Mouse (Mus musculus): ENCODE measurements around the gene Syne4. TPM values are rescaled to one million over a fixed set of nuclear protein-coding genes. Genes with fewer than 3 reads are reported as not detected.

The Syne4 gene
- polyA plus RNA-seq, 1 experiment from 2014 or later, result 13.0 TPM

DNA sequence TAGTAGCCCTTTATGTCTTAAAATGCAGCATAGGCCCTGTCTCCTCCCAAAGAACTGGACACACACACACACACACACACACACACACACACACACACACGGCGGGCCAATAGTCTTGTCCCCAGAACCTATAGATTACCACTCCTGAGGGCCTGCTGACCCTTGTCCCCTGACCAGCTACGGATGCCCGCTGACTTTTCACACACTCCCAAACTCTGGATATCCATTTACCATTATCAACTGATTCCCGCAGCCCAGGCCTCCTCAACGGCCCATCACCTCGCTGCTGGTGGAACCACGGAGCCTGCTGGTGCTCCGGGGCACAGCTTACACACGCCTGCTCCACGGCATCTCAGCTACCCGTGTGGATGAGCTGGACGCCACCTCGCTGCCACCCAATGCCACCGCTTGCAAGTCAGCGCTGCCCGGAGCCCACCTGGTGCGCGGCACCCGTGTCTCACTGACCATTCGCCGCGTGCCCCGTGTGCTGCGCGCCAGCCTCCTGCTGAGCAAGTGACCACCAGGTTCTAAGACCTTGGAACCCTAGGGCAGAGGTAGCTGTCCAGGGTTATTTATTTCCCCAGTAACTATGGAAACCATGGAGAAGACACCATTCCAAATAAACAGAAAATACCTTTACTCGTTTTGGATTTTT lies 814 bp upstream of the Syne4 start:
- Histone ChIP-seq H3K27me3 (ENCODE audit: control insufficient read depth, insufficient read depth, low read length) (no peaks in the 10 kb centered on the region), H3K4me2 (ENCODE audit: low read length) (no peak overlapping the region), H3K9ac (ENCODE audit: low read length) (no peak overlapping the region), H3K27ac (replicated peaks in 1 of 2; ENCODE audit: control insufficient read depth in 1 of 2, insufficient read depth in 1 of 2, low read depth in 2 of 2, low read length in 2 of 2) (no peak overlapping the region), H3K36me3 (ENCODE audit: control insufficient read depth, insufficient read depth, low read length) (peaks cover 14% of the 10 kb centered on the region; the same call in 1 of the 2 replicates), H3K4me3 (ENCODE audit: control insufficient read depth in 1 of 2, insufficient read depth in 1 of 2, low read depth in 1 of 2, low read length in 2 of 2) (no peak overlapping the region), H3K4me1 (ENCODE audit: control insufficient read depth in 2 of 2, insufficient read depth in 2 of 2, low read length in 2 of 2) (peaks cover 12 to 18% of the 10 kb centered on the region in 2 experiments; a peak in 3 of 4 replicates), H3K9me3 (ENCODE audit: control insufficient read depth, low read length) (no peaks in the 10 kb centered on the region)
- WGBS, result 46% methylated on average over 27 of the region's 27 CpGs
- no peak for ATAC-seq (ENCODE audit: insufficient number of reproducible peaks, insufficient read depth, low FRiP score, low read depth)

DNA sequence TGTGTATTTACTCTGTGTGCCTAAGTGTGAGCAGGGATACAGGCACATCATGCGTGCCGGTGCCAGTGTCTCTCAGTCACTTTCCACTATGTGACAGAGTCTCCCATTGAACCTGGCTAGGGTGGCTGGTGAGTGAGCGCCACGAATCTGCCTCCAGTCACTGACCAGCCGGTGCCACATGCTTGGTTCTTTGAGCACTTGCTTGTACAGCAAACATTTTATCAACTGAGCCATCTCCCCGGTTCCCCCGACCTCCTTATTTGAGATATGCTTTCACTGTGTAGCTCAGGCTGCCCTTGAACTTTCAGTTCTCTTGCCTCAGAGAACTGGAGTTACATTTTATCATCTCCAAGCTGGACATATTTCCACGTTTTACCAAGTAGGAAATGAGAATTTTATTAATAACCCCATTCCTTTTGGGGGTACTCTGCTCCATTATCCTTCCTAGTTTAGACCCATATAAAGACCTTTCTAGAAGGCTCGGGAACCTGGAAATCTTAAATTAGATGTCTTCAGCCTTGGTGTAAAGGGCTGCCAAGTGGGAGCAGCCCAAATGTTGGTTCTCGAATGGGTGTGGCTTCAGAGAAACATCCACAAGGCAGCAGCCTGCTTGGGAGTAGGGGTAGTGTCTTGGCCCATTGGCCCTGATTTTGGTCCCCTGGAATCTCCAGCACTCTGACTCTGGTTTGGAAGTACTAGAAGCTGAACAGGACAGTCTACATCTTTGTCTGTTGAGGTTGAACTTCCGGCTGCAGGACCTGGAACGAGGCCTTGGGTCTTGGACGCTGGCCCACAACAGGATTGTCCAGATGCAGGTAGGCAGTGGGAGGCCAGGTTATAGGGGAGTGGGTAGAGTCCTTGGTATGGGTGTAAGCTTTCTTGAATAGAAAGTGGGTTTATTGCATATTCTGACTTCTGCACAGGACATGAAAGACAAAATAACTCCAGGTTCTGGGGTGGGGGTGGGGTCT lies 1.2 kb downstream of the Syne4 start:
- H3K4me2 ChIP-seq (ENCODE audit: low read length), result no peak overlapping the region
- no peak for ATAC-seq (ENCODE audit: insufficient number of reproducible peaks, insufficient read depth, low FRiP score, low read depth)

GRCm38 (mm10) chr7:30318142-30318541 lies 3.5 kb downstream of the Syne4 start:
- Histone ChIP-seq H3K4me1 (ENCODE audit: control insufficient read depth in 2 of 2, insufficient read depth in 2 of 2, low read length in 2 of 2) (peaks cover 9 to 21% of the 10 kb centered on the region in 2 experiments), H3K9ac (ENCODE audit: low read length) (no peak overlapping the region), H3K27ac (replicated peaks in 1 of 2; ENCODE audit: control insufficient read depth in 1 of 2, insufficient read depth in 1 of 2, low read depth in 2 of 2, low read length in 2 of 2) (no peak overlapping the region), H3K4me2 (ENCODE audit: low read length) (no peak overlapping the region), H3K36me3 (ENCODE audit: control insufficient read depth, insufficient read depth, low read length) (0 out of 2 replicates have a peak, but pooled peaks cover under 1% of the 10 kb centered on the region), H3K9me3 (ENCODE audit: control insufficient read depth, low read length) (no peaks in the 10 kb centered on the region), H3K4me3 (ENCODE audit: control insufficient read depth in 1 of 2, insufficient read depth in 1 of 2, low read depth in 1 of 2, low read length in 2 of 2) (no peak overlapping the region), H3K27me3 (ENCODE audit: control insufficient read depth, insufficient read depth, low read length) (no peaks in the 10 kb centered on the region)
- 81% methylated on average over 3 of the region's 3 CpGs for WGBS
- no peak for ATAC-seq (ENCODE audit: insufficient number of reproducible peaks, insufficient read depth, low FRiP score, low read depth)

More for the DNA sequence above, 1.2 kb downstream of the Syne4 start:
- Histone ChIP-seq H3K27me3 (ENCODE audit: control insufficient read depth, insufficient read depth, low read length) (no peaks in the 10 kb centered on the region), H3K4me3 (ENCODE audit: control insufficient read depth in 1 of 2, insufficient read depth in 1 of 2, low read depth in 1 of 2, low read length in 2 of 2) (no peak overlapping the region), H3K27ac (replicated peaks in 1 of 2; ENCODE audit: control insufficient read depth in 1 of 2, insufficient read depth in 1 of 2, low read depth in 2 of 2, low read length in 2 of 2) (no peak overlapping the region), H3K4me1 (ENCODE audit: control insufficient read depth in 2 of 2, insufficient read depth in 2 of 2, low read length in 2 of 2) (peaks cover 6 to 8% of the 10 kb centered on the region in 2 experiments; a peak in 3 of 4 replicates), H3K9me3 (ENCODE audit: control insufficient read depth, low read length) (no peaks in the 10 kb centered on the region), H3K36me3 (ENCODE audit: control insufficient read depth, insufficient read depth, low read length) (peaks cover 14% of the 10 kb centered on the region; the same call in 1 of the 2 replicates), H3K9ac (ENCODE audit: low read length) (no peak overlapping the region)
- WGBS, result 75% methylated on average over 13 of the region's 13 CpGs

DNA sequence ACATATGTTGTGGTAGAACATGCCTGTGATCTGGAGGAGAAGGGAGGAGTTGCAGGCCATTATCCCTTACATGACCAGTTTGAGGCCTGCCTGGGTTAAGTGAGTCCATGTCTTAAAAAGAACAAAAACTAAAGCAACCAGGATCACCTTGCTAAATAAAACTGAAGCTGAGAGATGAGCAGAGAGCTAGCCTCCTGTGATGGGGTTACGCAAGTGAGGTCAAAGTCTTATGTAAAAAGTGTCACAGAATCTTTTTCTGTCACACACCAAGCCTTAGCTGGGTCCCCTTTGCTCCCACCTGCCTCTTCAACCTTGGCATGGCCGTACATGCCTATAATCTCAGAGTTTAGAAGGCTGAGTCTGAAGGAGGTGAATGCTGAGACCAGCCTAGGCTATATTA lies 6.3 kb downstream of the Syne4 start:
- Histone ChIP-seq H3K4me2 (ENCODE audit: low read length) (peak overlapping the region; percentile 89), H3K4me1 (ENCODE audit: control insufficient read depth in 2 of 2, insufficient read depth in 2 of 2, low read length in 2 of 2) (peaks cover 3 to 14% of the 10 kb centered on the region in 2 experiments; a peak in 3 of 4 replicates), H3K4me3 (ENCODE audit: control insufficient read depth in 1 of 2, insufficient read depth in 1 of 2, low read depth in 1 of 2, low read length in 2 of 2) (peak overlapping the region in 1 of 2 experiments; percentile 80; a peak in 2 of 4 replicates), H3K27me3 (ENCODE audit: control insufficient read depth, insufficient read depth, low read length) (no peaks in the 10 kb centered on the region), H3K36me3 (ENCODE audit: control insufficient read depth, insufficient read depth, low read length) (no peaks in the 10 kb centered on the region), H3K9ac (ENCODE audit: low read length) (peak overlapping the region; percentile 93), H3K27ac (replicated peaks in 1 of 2; ENCODE audit: control insufficient read depth in 1 of 2, insufficient read depth in 1 of 2, low read depth in 2 of 2, low read length in 2 of 2) (0 out of 4 replicates have a peak overlapping the region, but pooled peaks of 1 of the 2 experiments have one; percentile 92), H3K9me3 (ENCODE audit: control insufficient read depth, low read length) (no peaks in the 10 kb centered on the region)
- ATAC-seq (ENCODE audit: insufficient number of reproducible peaks, insufficient read depth, low FRiP score, low read depth), result no peak
- WGBS, result 81% methylated on average over 2 of the region's 2 CpGs

GRCm38 (mm10) chr7:30321539-30322284 lies 7.1 kb downstream of the Syne4 start, which contains the start of gene E130208F15Rik:
TSS of gene E130208F15Rik (plus strand) at chr7:30321740.
- Histone ChIP-seq H3K4me3 (ENCODE audit: control insufficient read depth in 1 of 2, insufficient read depth in 1 of 2, low read depth in 1 of 2, low read length in 2 of 2) (peak within 1 kb of the TSS; percentile 80 to 83), H3K4me2 (ENCODE audit: low read length) (peak within 1 kb of the TSS; percentile 89), H3K36me3 (ENCODE audit: control insufficient read depth, insufficient read depth, low read length) (no peaks in the 10 kb centered on the region), H3K4me1 (ENCODE audit: control insufficient read depth in 2 of 2, insufficient read depth in 2 of 2, low read length in 2 of 2) (peaks cover 3 to 14% of the 10 kb centered on the region in 2 experiments; a peak in 3 of 4 replicates), H3K27ac (replicated peaks in 1 of 2; ENCODE audit: control insufficient read depth in 1 of 2, insufficient read depth in 1 of 2, low read depth in 2 of 2, low read length in 2 of 2) (peak within 1 kb of the TSS; percentile 88 to 92), H3K9ac (ENCODE audit: low read length) (peak within 1 kb of the TSS; percentile 93), H3K27me3 (ENCODE audit: control insufficient read depth, insufficient read depth, low read length) (no peaks in the 10 kb centered on the region), H3K9me3 (ENCODE audit: control insufficient read depth, low read length) (no peaks in the 10 kb centered on the region)
- peak; percentile 38 for ATAC-seq (ENCODE audit: insufficient number of reproducible peaks, insufficient read depth, low FRiP score, low read depth)
- WGBS, result under 1% methylated on average over 63 of the region's 63 CpGs

DNA sequence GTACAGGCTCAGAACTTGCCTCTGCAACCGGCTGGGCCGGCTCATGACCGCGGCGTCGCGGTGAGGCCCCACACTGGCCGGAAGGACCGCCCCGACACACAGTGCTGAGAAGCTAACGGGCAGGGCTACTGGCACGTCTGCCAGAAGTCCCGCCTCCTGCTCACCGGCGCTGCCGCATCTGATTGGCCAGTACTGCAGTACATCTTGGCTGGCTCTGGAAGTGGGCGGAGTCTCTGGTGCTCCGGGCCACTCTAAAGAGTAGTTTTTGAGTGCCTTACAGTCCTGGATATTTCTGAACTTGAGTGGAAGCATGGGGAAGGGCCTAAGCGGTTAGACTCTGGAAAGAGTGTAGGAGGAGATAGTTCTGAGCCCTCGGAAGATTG lies 7.7 kb downstream of the Syne4 start:
- H3K9me3 ChIP-seq (ENCODE audit: control insufficient read depth, low read length), result no peaks in the 10 kb centered on the region
- H3K9ac ChIP-seq (ENCODE audit: low read length), result peak overlapping the region; percentile 93
- H3K4me3 ChIP-seq (ENCODE audit: control insufficient read depth in 1 of 2, insufficient read depth in 1 of 2, low read depth in 1 of 2, low read length in 2 of 2), result peak overlapping the region; percentile 80 to 83
- WGBS, result under 1% methylated on average over 20 of the region's 20 CpGs
- peak overlapping the region; percentile 89 for H3K4me2 ChIP-seq (ENCODE audit: low read length)
- peaks cover 6 to 19% of the 10 kb centered on the region in 2 experiments for H3K4me1 ChIP-seq (ENCODE audit: control insufficient read depth in 2 of 2, insufficient read depth in 2 of 2, low read length in 2 of 2)
- H3K27me3 ChIP-seq (ENCODE audit: control insufficient read depth, insufficient read depth, low read length), result no peaks in the 10 kb centered on the region
- no peaks in the 10 kb centered on the region for H3K36me3 ChIP-seq (ENCODE audit: control insufficient read depth, insufficient read depth, low read length)
- H3K27ac ChIP-seq (replicated peaks in 1 of 2; ENCODE audit: control insufficient read depth in 1 of 2, insufficient read depth in 1 of 2, low read depth in 2 of 2, low read length in 2 of 2), result peak overlapping the region; percentile 88 to 92
- peak; percentile 98 for ATAC-seq (ENCODE audit: insufficient number of reproducible peaks, insufficient read depth, low FRiP score, low read depth)

DNA sequence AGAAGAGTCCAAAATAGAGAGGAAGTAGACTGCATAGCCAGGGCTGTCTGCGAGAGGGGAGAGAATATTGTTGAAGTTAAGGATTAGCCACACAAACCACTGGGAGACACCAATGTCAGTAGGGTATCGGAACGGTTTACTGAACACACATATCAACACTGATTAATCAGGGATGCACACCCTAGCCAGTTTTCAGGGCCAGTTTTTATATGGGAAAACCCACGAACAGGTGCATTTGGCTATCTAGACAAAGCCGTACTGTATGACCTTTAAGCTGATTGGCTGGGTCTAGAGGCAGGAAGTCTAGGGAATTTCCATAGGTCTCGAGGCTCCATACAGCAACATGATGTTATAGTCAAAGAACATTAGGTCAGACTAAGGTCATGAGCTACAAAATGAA lies 8.3 kb downstream of the Syne4 start:
- no peak for ATAC-seq (ENCODE audit: insufficient number of reproducible peaks, insufficient read depth, low FRiP score, low read depth)
- Histone ChIP-seq H3K4me3 (ENCODE audit: control insufficient read depth in 1 of 2, insufficient read depth in 1 of 2, low read depth in 1 of 2, low read length in 2 of 2) (peak overlapping the region; percentile 39 to 80), H3K9ac (ENCODE audit: low read length) (peak overlapping the region; percentile 72), H3K27ac (replicated peaks in 1 of 2; ENCODE audit: control insufficient read depth in 1 of 2, insufficient read depth in 1 of 2, low read depth in 2 of 2, low read length in 2 of 2) (peak overlapping the region; percentile 86 to 92), H3K36me3 (ENCODE audit: control insufficient read depth, insufficient read depth, low read length) (no peaks in the 10 kb centered on the region), H3K4me1 (ENCODE audit: control insufficient read depth in 2 of 2, insufficient read depth in 2 of 2, low read length in 2 of 2) (peaks cover 6 to 25% of the 10 kb centered on the region in 2 experiments), H3K27me3 (ENCODE audit: control insufficient read depth, insufficient read depth, low read length) (no peaks in the 10 kb centered on the region), H3K9me3 (ENCODE audit: control insufficient read depth, low read length) (no peaks in the 10 kb centered on the region), H3K4me2 (ENCODE audit: low read length) (peak overlapping the region; percentile 89)
- 34% methylated on average over 6 of the region's 6 CpGs for WGBS
